Mouse (Mus musculus) layer of hippocampus, postnatal 36 days (tissue): ENCODE data around the gene 4930558K02Rik. TPM values are rescaled to one million over a fixed set of nuclear protein-coding genes. Genes with fewer than 3 reads are reported as not detected.

Source experiments
- DNase-seq, 2 experiments: peaks; one replicate each; pipeline ENCODE4 v3.0.0; 2022
- total RNA-seq, 2 experiments: library from RNA; stranded (reverse); gene quantifications; 2 replicates each; pipeline ENCODE4 v1.2.3; 2021

4930558K02Rik gene
- total RNA-seq, 2 experiments from 2014 or later: not detected

- DNase-seq: no peak
These were observed 83.3 kb downstream of the 4930558K02Rik start for GRCm38 (mm10) chr1:161896130-161896529.

- DNase-seq: no peak
These were observed 84.4 kb downstream of the 4930558K02Rik start for GRCm38 (mm10) chr1:161895014-161895413.

- no peak for DNase-seq
These were observed 84.9 kb downstream of the 4930558K02Rik start for GRCm38 (mm10) chr1:161894553-161894952.

GRCm38 (mm10) chr1:161894126-161894525, 85.3 kb downstream of the 4930558K02Rik start:
- DNase-seq: no peak

Other genes with a start within 250 kb of the 4930558K02Rik start
- under 1 TPM in 1 of 2 experiments, not detected in 1; 0.30 TPM for gene Fasl, start 191.1 kb downstream of the 4930558K02Rik start, total RNA-seq
- 10 to 100 TPM; 32.2 to 38.1 TPM for gene Suco, start 103.0 kb downstream of the 4930558K02Rik start, total RNA-seq
- 10 to 100 TPM; 13.5 to 16.1 TPM for gene Pigc, start 10.4 kb downstream of the 4930558K02Rik start, total RNA-seq